Mouse (Mus musculus): Measurements from ENCODE around the gene Srf.

DNA sequence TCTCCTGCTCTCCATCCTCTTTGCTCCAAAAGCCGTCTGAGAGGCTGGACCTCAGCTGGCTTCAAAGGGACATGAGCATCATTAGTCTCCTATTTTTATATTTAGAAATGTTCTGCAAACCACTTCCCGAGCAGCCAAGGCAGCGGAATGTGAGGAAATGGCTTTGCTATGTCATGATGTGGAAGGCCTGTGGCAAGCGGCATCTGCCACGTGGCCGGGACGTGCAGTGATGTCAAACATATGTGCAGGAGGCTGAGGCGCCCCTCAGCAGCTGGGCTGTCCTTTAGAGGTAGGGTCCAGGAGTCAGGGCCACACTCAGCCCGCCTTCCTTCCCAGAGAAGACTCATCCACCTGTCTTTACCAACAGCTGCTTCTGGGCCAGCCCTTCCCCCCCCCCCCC lies 46.2 kb upstream of the Srf start:
- TF ChIP-seq POLR2A (IDR thresholded peaks at IDR 0.05; ENCODE audit: insufficient read length, low read depth) = no peak
- no peak for TF ChIP-seq MAX (IDR thresholded peaks at IDR 0.05; ENCODE audit: low read depth)
- no peak for TF ChIP-seq TCF12 (IDR thresholded peaks at IDR 0.05; ENCODE audit: insufficient read depth, poor library complexity, severe bottlenecking)
- no peak for TF ChIP-seq TCF3 (IDR thresholded peaks at IDR 0.05; ENCODE audit: insufficient read length, low read depth)
- TF ChIP-seq USF1 (IDR thresholded peaks at IDR 0.05; ENCODE audit: low read depth) = no peak
